Mouse (Mus musculus) kidney, embryonic 16.5 days (tissue): Measurements from ENCODE around the gene Exoc3l2. TPM values are rescaled to one million over a fixed set of nuclear protein-coding genes. Genes with fewer than 3 reads are reported as not detected.

Source experiments
- ATAC-seq: fragments of 200-750 bp; cut with Nextera tagmentation; 2 replicates; pipeline ENCODE4 v1.8.0; 2017; ENCODE audit warnings: moderate TSS enrichment; ENCODE audit not compliant: low FRiP score, low TSS enrichment
- H3K27ac ChIP-seq: fragments of 300-500 bp; sonication (generic); 2 replicates; pipeline ENCODE4 v1.5.1; 2014; ENCODE audit warnings: low read length
- H3K27me3 ChIP-seq: fragments of 300-500 bp; sonication (generic); 2 replicates; pipeline ENCODE4 v1.6.1; 2014; ENCODE audit warnings: low read length, control low read depth, mixed read lengths; ENCODE audit not compliant: insufficient read depth
- H3K36me3 ChIP-seq: fragments of 300-500 bp; sonication (generic); 2 replicates; pipeline ENCODE4 v1.6.1; 2014; ENCODE audit warnings: low read length, control low read depth, mixed read lengths; ENCODE audit not compliant: insufficient read depth
- H3K4me1 ChIP-seq: fragments of 300-500 bp; sonication (generic); 2 replicates; pipeline ENCODE4 v1.6.1; 2014; ENCODE audit warnings: low read length, control low read depth, mixed read lengths; ENCODE audit not compliant: insufficient read depth
- H3K4me2 ChIP-seq: fragments of 300-500 bp; sonication (generic); replicated peaks from 2 replicates; pipeline ENCODE4 v1.6.1; 2014; ENCODE audit warnings: low read depth, low read length
- H3K4me3 ChIP-seq: fragments of 300-500 bp; sonication (generic); 2 replicates; pipeline ENCODE4 v1.5.1; 2014; ENCODE audit warnings: mild to moderate bottlenecking, low read length
- H3K9ac ChIP-seq: fragments of 300-500 bp; sonication (generic); replicated peaks from 2 replicates; pipeline ENCODE4 v1.6.1; 2014; ENCODE audit warnings: low read length
- H3K9me3 ChIP-seq: fragments of 300-500 bp; sonication (generic); 2 replicates; pipeline ENCODE4 v1.6.1; 2016; ENCODE audit warnings: low read length, control low read depth
- WGBS: fragments of 180-500 bp; shearing (Covaris S2); extraction: QIAGEN DNeasy Blood & Tissue Kit; methylation state at CpG from one replicate; pipeline ENCODE4 v1.1.7; 2014; 5-methylcytosine and 5-hydroxymethylcytosine counted together
- polyA plus RNA-seq: library from polyadenylated mRNA; unstranded; fragments of >200 nt; fragmentation: Nextera tagmentation; extraction: Ambion mirVana; gene quantifications from 2 replicates; pipeline ENCODE4 v1.2.1, GENCODE M21; 2015

Gene Exoc3l2
- polyA plus RNA-seq, 1 experiment from 2014 or later, result 2.9 TPM

DNA sequence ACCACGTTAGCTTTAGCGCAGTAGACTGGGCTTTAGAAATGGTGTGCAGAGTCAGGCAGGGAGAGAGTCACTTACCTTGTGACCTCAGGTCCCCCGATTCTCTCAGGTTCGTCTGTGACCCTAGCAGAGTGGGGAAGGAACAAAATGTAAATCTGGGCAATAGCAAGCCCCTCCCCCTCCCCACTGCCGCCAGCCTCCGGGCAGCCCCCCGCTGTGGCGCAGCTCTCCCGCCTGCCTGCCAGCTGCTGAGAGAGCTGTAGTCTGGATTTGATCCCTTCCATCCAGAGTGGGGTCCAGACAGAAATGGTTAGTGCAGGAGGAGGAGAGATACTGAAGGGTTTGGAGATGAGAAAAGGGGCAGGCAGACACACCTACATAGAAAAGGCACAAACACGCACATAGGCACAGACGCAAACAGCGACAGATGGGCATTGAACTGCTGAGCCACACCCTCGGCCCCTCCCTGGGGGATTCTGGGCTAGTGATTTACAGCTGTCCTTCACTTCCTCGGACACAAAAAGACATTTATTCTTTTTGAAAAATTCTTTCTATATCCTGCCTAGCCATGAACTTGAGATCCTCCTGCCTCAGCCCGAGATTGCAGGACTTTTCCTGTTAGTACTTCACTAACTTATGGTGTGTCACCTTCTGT lies 35.0 kb upstream of the Exoc3l2 start:
- no peak overlapping the region for H3K4me3 ChIP-seq
- H3K4me2 ChIP-seq, result no peak overlapping the region
- no peak overlapping the region for H3K27ac ChIP-seq
- H3K9me3 ChIP-seq, result peaks cover 4% of the 10 kb centered on the region; the same call in 1 of the 2 replicates
- ATAC-seq, result no peak
- no peak overlapping the region for H3K9ac ChIP-seq
- peaks cover 75% of the 10 kb centered on the region for H3K36me3 ChIP-seq
- no peaks in the 10 kb centered on the region for H3K4me1 ChIP-seq
- 78% methylated on average over 15 of the region's 15 CpGs for WGBS
- no peaks in the 10 kb centered on the region for H3K27me3 ChIP-seq

DNA sequence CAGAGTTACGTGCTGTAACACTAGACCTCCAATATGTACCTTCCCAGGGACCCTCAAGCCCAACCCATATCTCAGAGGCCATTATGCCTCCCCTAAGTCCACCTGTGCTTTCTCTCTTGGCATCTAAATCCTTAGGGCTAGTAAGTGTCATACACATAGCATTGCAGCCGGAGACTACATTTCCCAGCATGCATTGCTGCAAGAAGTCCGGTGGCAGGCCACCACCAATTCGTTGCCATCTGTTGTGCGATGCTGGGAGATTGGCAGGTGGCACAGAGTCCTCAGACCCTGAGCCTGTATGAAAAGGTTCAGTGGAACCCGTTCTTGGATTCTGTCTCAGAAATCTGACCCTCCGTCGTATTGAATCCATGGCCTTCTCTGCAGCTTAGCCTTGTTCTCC lies 33.4 kb upstream of the Exoc3l2 start:
- H3K9ac ChIP-seq, result no peak overlapping the region
- WGBS, result 75% methylated on average over 8 of the region's 8 CpGs

DNA sequence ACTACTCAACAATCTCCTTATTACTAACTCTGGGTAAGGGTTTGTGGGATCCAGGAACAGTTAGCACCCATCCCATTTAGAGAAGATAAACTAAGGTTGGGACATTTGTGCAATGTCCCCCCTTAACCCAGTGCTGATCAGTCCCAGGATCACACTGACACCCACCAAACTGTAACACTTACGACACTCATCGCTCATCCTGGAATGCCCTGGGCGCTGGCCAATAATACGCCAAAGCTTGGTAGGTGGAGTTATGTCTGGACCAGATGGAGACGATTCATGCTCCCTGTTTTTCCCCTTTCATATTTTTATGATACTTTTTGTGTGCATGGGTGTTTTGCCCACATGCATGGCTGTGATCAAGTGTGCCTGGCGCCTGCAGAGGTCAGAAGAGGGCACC lies 32.7 kb upstream of the Exoc3l2 start:
- WGBS, result 91% methylated on average over 6 of the region's 6 CpGs
- peaks cover 4% of the 10 kb centered on the region; the same call in 1 of the 2 replicates for H3K9me3 ChIP-seq
- ATAC-seq, result no peak
- H3K9ac ChIP-seq, result no peak overlapping the region
- no peaks in the 10 kb centered on the region for H3K27me3 ChIP-seq
- H3K4me1 ChIP-seq, result no peaks in the 10 kb centered on the region
- peaks cover 95% of the 10 kb centered on the region for H3K36me3 ChIP-seq
- no peak overlapping the region for H3K4me2 ChIP-seq
- no peak overlapping the region for H3K27ac ChIP-seq
- no peak overlapping the region for H3K4me3 ChIP-seq

More for the DNA sequence above, 33.4 kb upstream of the Exoc3l2 start:
- no peak overlapping the region for H3K4me3 ChIP-seq
- peaks cover 4% of the 10 kb centered on the region; the same call in 1 of the 2 replicates for H3K9me3 ChIP-seq
- no peak overlapping the region for H3K4me2 ChIP-seq
- no peaks in the 10 kb centered on the region for H3K4me1 ChIP-seq
- no peak overlapping the region for H3K27ac ChIP-seq
- peaks cover 91% of the 10 kb centered on the region for H3K36me3 ChIP-seq
- no peak for ATAC-seq
- no peaks in the 10 kb centered on the region for H3K27me3 ChIP-seq

DNA sequence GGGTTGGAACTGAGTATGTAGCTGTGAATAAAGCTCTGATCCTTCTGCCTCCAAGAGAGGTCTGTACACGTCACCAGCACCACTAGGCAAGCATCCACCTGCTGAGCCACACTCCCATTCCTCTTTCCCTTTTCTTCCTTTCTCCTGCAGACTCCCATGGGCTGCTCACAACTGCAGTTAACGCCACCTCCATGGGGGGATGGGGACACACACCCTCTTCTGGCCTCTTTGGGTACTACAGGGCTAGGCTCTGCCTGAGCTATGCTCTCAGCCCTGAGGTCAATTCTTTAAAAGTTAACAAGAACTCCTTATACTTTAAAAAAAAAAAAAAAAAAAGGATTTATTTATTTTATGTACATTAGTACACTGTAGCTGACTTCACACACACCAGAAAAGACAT lies 30.7 kb upstream of the Exoc3l2 start:
- H3K9ac ChIP-seq, result no peak overlapping the region
- peaks cover 4% of the 10 kb centered on the region; the same call in 1 of the 2 replicates for H3K9me3 ChIP-seq

DNA sequence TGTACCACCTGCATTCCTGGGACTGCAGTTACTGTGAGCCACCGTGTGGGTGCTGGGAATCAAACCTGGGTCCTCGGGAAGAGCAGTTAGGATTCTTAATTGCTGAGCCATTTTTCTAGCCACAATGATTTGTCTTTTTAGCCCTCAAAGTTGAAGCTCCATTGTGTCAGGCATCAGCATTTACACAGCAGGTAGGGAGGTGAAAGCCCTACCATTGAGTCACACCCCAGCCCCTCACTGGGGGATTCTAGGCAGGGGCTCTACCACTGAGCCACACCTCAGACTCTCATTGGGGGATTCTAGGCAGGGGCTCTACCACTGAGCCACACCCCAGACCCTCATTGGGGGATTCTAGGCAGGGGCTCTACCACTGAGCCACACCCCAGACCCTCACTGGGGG lies 26.9 kb upstream of the Exoc3l2 start:
- no peak for ATAC-seq
- no peaks in the 10 kb centered on the region for H3K4me1 ChIP-seq
- H3K27me3 ChIP-seq, result no peaks in the 10 kb centered on the region
- WGBS, result 96% methylated on average over 2 of the region's 2 CpGs
- H3K27ac ChIP-seq, result no peak overlapping the region
- no peak overlapping the region for H3K4me3 ChIP-seq
- H3K9me3 ChIP-seq, result peaks cover 4% of the 10 kb centered on the region; the same call in 1 of the 2 replicates
- H3K4me2 ChIP-seq, result no peak overlapping the region
- H3K36me3 ChIP-seq, result peaks cover 79% of the 10 kb centered on the region
- H3K9ac ChIP-seq, result no peak overlapping the region

More for the DNA sequence above, 30.7 kb upstream of the Exoc3l2 start:
- ATAC-seq, result no peak
- Histone ChIP-seq H3K4me3 (no peak overlapping the region), H3K27ac (no peak overlapping the region), H3K4me2 (no peak overlapping the region), H3K36me3 (peaks cover 98% of the 10 kb centered on the region), H3K27me3 (no peaks in the 10 kb centered on the region), H3K4me1 (no peaks in the 10 kb centered on the region)
- WGBS, result 98% methylated on average over 2 of the region's 2 CpGs

DNA sequence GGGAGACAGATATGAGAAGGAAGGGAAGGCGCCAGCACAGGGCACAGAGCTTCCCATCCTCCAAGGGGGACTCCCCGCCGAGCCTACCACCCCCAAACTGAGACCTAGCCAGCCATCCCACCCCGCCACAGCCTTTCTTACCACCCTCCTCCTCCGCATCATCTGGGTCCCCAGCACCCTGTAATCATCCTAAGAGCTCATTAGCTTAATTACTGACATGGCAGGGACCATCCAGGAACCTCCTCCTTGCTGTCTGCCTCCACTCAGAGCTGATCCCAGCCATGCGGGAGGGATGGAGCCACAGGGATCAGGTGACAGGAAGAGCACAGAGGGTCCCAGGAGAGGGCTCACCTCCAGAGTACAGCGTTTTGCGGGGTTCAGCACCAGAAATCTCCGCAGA lies 26.1 kb upstream of the Exoc3l2 start:
- H3K4me1 ChIP-seq, result no peaks in the 10 kb centered on the region
- H3K27me3 ChIP-seq, result no peaks in the 10 kb centered on the region
- ATAC-seq, result no peak
- 81% methylated on average over 9 of the region's 9 CpGs for WGBS
- H3K27ac ChIP-seq, result no peak overlapping the region
- H3K36me3 ChIP-seq, result peaks cover 76% of the 10 kb centered on the region
- no peak overlapping the region for H3K9ac ChIP-seq
- no peak overlapping the region for H3K4me3 ChIP-seq
- H3K9me3 ChIP-seq, result peaks cover 4% of the 10 kb centered on the region; the same call in 1 of the 2 replicates
- H3K4me2 ChIP-seq, result no peak overlapping the region

DNA sequence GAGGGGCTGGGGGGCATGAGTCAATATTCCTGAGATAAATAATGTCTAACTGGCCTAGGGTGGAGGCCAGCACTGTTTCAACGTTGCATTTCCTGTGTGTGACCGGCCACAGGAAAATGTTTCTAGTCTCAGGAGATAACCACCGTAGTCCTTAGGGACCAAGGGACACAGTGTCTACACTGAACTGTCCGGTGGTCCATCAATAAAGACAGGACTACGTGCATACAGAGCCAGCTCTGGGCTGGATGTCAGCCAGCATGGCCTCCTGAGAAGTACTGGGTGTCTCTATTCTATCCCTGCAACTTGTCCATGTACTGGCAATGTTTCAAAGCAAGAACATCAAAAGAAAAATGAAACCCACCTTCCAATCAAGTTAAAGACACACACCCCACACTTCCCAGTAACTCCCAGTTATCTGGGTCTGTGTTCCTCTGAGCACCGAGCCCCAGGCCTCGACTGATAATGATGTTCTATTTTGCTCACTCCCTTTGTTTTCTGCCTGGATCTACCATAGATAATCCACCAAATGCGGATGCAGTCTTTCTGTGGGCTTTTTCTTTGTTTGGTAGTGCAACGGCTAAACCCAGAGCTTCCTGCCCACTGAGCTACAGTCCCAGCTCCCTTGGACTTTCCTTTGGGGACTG lies 21.6 kb upstream of the Exoc3l2 start:
- H3K9ac ChIP-seq, result no peak overlapping the region
- ATAC-seq, result no peak
- WGBS, result 78% methylated on average over 9 of the region's 9 CpGs
- peaks cover 47% of the 10 kb centered on the region for H3K36me3 ChIP-seq
- H3K4me3 ChIP-seq, result no peak overlapping the region
- H3K27me3 ChIP-seq, result no peaks in the 10 kb centered on the region
- no peak overlapping the region for H3K4me2 ChIP-seq
- no peak overlapping the region for H3K27ac ChIP-seq
- H3K9me3 ChIP-seq, result no peaks in the 10 kb centered on the region
- H3K4me1 ChIP-seq, result no peaks in the 10 kb centered on the region

DNA sequence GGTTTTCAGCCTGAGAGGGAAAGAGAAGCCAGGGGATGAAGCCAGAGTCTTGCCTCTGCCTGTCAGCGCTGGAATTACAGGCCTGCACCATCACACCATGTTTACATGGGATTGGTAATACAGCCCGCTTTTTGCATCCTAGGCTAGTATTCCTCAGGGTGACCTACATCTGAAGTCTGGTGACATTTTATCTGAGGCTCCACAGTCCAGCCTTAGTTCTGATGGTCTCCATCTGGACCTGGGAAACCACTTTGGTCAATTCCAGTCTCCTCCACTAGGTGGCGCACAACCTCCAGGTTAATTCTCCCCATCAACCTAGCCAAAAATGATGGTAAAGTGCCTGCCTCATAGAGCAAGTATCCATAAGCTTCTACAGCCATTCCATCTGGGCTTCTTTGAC lies 19.8 kb upstream of the Exoc3l2 start:
- ATAC-seq, result peak; percentile 59; the same call in 1 of the 2 replicates
- Histone ChIP-seq H3K4me2 (no peak overlapping the region), H3K36me3 (peaks cover 40% of the 10 kb centered on the region)

DNA sequence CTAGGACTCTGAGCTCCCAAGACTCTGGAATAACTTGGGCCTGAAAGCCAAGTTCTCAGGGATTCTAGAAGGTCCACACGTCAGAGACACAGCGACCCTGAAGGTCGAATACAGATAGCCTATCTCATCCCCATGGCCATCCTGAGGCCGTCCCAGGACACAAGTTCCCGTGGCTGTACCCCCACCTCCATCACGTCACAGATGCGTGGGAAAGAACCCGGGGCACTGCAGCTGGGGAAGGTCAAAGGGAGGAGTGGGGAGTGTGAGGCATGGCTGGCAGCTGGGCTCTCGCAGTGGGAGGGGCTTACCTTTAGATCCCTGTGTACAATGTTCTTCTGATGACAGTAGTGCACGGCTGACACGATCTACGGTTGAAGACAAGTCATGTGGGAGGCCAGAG lies 18.3 kb upstream of the Exoc3l2 start:
- peaks cover 52% of the 10 kb centered on the region for H3K36me3 ChIP-seq
- H3K4me3 ChIP-seq, result no peak overlapping the region
- no peak for ATAC-seq
- no peaks in the 10 kb centered on the region for H3K9me3 ChIP-seq
- H3K4me2 ChIP-seq, result no peak overlapping the region
- no peak overlapping the region for H3K27ac ChIP-seq
- H3K9ac ChIP-seq, result no peak overlapping the region
- H3K4me1 ChIP-seq, result no peaks in the 10 kb centered on the region
- H3K27me3 ChIP-seq, result no peaks in the 10 kb centered on the region
- 63% methylated on average over 12 of the region's 12 CpGs for WGBS

More for the DNA sequence above, 19.8 kb upstream of the Exoc3l2 start:
- H3K9me3 ChIP-seq, result no peaks in the 10 kb centered on the region
- no peaks in the 10 kb centered on the region for H3K27me3 ChIP-seq
- H3K4me3 ChIP-seq, result no peak overlapping the region
- WGBS, result 30% methylated on average over 3 of the region's 3 CpGs
- H3K27ac ChIP-seq, result no peak overlapping the region
- H3K9ac ChIP-seq, result no peak overlapping the region
- no peaks in the 10 kb centered on the region for H3K4me1 ChIP-seq

DNA sequence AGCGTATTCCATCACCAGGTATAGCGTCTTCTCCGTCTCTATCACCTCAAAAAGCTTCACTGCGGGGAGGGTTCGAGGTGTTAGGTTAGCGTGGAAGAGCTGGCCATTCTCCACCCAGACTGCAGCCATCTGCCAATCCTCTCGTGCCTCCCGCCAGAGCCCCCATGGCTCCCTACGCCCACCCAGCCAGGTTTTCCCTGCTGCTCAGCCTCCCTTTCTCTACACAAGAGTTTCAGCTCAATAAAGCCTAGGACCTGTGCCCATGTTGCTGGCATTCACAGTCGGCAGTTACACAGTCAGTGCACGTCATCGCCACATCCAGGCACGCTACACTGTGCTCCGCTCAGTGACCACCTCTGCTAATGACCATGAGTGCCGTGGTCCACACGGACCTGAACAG lies 15.4 kb upstream of the Exoc3l2 start:
- no peak for ATAC-seq
- no peak overlapping the region for H3K27ac ChIP-seq
- H3K27me3 ChIP-seq, result no peaks in the 10 kb centered on the region
- no peaks in the 10 kb centered on the region for H3K9me3 ChIP-seq
- H3K4me3 ChIP-seq, result no peak overlapping the region
- peaks cover 55% of the 10 kb centered on the region for H3K36me3 ChIP-seq
- H3K4me1 ChIP-seq, result 0 out of 2 replicates have a peak, but pooled peaks cover 3% of the 10 kb centered on the region
- WGBS, result 92% methylated on average over 16 of the region's 16 CpGs
- no peak overlapping the region for H3K9ac ChIP-seq
- no peak overlapping the region for H3K4me2 ChIP-seq
